Mouse (Mus musculus): ENCODE data around the gene Synj2. TPM values are rescaled to one million over a fixed set of nuclear protein-coding genes. Genes with fewer than 3 reads are reported as not detected.

Synj2 gene
- polyA plus RNA-seq, 1 experiment from 2014 or later, result 10.3 TPM

GRCm38 (mm10) chr17:5973536-5973935 lies 32.5 kb downstream of the Synj2 start:
- no peak overlapping the region for H3K4me3 ChIP-seq (ENCODE audit: low read depth, low read length)
- H3K9me3 ChIP-seq (ENCODE audit: control insufficient read depth, low read depth, low read length), result no peaks in the 10 kb centered on the region
- WGBS, result 63% methylated on average over 8 of the region's 8 CpGs
- no peak overlapping the region for H3K27ac ChIP-seq (ENCODE audit: low read length)
- H3K4me1 ChIP-seq (ENCODE audit: control insufficient read depth, insufficient read depth, low read length), result peaks cover 48% of the 10 kb centered on the region
- no peak overlapping the region for H3K4me2 ChIP-seq (replicated peaks; ENCODE audit: low read depth, low read length)
- no peaks in the 10 kb centered on the region for H3K36me3 ChIP-seq (ENCODE audit: control insufficient read depth, insufficient read depth, low read length)
- H3K27me3 ChIP-seq (ENCODE audit: control insufficient read depth, insufficient read depth, low read length), result no peaks in the 10 kb centered on the region
- H3K9ac ChIP-seq (replicated peaks; ENCODE audit: low read depth, low read length), result no peak overlapping the region
- no peak for ATAC-seq (ENCODE audit: insufficient number of reproducible peaks, insufficient read depth, low FRiP score, low read depth)

GRCm38 (mm10) chr17:5975099-5975977 lies 34.3 kb downstream of the Synj2 start:
- no peak for ATAC-seq (ENCODE audit: insufficient number of reproducible peaks, insufficient read depth, low FRiP score, low read depth)
- Histone ChIP-seq H3K36me3 (ENCODE audit: control insufficient read depth, insufficient read depth, low read length) (no peaks in the 10 kb centered on the region), H3K4me2 (replicated peaks; ENCODE audit: low read depth, low read length) (peak overlapping the region; percentile 23), H3K27me3 (ENCODE audit: control insufficient read depth, insufficient read depth, low read length) (no peaks in the 10 kb centered on the region), H3K9ac (replicated peaks; ENCODE audit: low read depth, low read length) (no peak overlapping the region; the same call in 1 of the 2 replicates), H3K4me3 (ENCODE audit: low read depth, low read length) (no peak overlapping the region), H3K9me3 (ENCODE audit: control insufficient read depth, low read depth, low read length) (no peaks in the 10 kb centered on the region), H3K27ac (ENCODE audit: low read length) (peak overlapping the region; percentile 78; the same call in 1 of the 2 replicates), H3K4me1 (ENCODE audit: control insufficient read depth, insufficient read depth, low read length) (peaks cover 38% of the 10 kb centered on the region)
- 29% methylated on average over 23 of the region's 23 CpGs for WGBS

- ATAC-seq (ENCODE audit: insufficient number of reproducible peaks, insufficient read depth, low FRiP score, low read depth), result no peak
- 48% methylated on average over 20 of the region's 20 CpGs for WGBS
- Histone ChIP-seq H3K9me3 (ENCODE audit: control insufficient read depth, low read depth, low read length) (no peaks in the 10 kb centered on the region), H3K36me3 (ENCODE audit: control insufficient read depth, insufficient read depth, low read length) (no peaks in the 10 kb centered on the region), H3K27me3 (ENCODE audit: control insufficient read depth, insufficient read depth, low read length) (no peaks in the 10 kb centered on the region), H3K4me3 (ENCODE audit: low read depth, low read length) (no peak overlapping the region), H3K9ac (replicated peaks; ENCODE audit: low read depth, low read length) (no peak overlapping the region; the same call in 1 of the 2 replicates), H3K4me1 (ENCODE audit: control insufficient read depth, insufficient read depth, low read length) (peaks cover 36% of the 10 kb centered on the region), H3K27ac (ENCODE audit: low read length) (peak overlapping the region; percentile 78; the same call in 1 of the 2 replicates), H3K4me2 (replicated peaks; ENCODE audit: low read depth, low read length) (0 out of 2 replicates have a peak overlapping the region, but pooled peaks have one; percentile 10)
These were observed 35.4 kb downstream of the Synj2 start for GRCm38 (mm10) chr17:5976221-5977055.

GRCm38 (mm10) chr17:5977056-5977920 lies 36.2 kb downstream of the Synj2 start:
- no peaks in the 10 kb centered on the region for H3K27me3 ChIP-seq (ENCODE audit: control insufficient read depth, insufficient read depth, low read length)
- H3K9ac ChIP-seq (replicated peaks; ENCODE audit: low read depth, low read length), result no peak overlapping the region
- H3K27ac ChIP-seq (ENCODE audit: low read length), result peak overlapping the region; percentile 78; the same call in 1 of the 2 replicates
- no peak for ATAC-seq (ENCODE audit: insufficient number of reproducible peaks, insufficient read depth, low FRiP score, low read depth)
- H3K9me3 ChIP-seq (ENCODE audit: control insufficient read depth, low read depth, low read length), result no peaks in the 10 kb centered on the region
- H3K4me1 ChIP-seq (ENCODE audit: control insufficient read depth, insufficient read depth, low read length), result peaks cover 36% of the 10 kb centered on the region
- WGBS, result 48% methylated on average over 16 of the region's 16 CpGs
- 0 out of 2 replicates have a peak overlapping the region, but pooled peaks have one; percentile 10 for H3K4me2 ChIP-seq (replicated peaks; ENCODE audit: low read depth, low read length)
- H3K36me3 ChIP-seq (ENCODE audit: control insufficient read depth, insufficient read depth, low read length), result no peaks in the 10 kb centered on the region
- no peak overlapping the region for H3K4me3 ChIP-seq (ENCODE audit: low read depth, low read length)

- no peak overlapping the region for H3K4me2 ChIP-seq (replicated peaks; ENCODE audit: low read depth, low read length)
- ATAC-seq (ENCODE audit: insufficient number of reproducible peaks, insufficient read depth, low FRiP score, low read depth), result no peak
- H3K27me3 ChIP-seq (ENCODE audit: control insufficient read depth, insufficient read depth, low read length), result no peaks in the 10 kb centered on the region
- H3K4me3 ChIP-seq (ENCODE audit: low read depth, low read length), result no peak overlapping the region
- no peaks in the 10 kb centered on the region for H3K36me3 ChIP-seq (ENCODE audit: control insufficient read depth, insufficient read depth, low read length)
- no peak overlapping the region for H3K9ac ChIP-seq (replicated peaks; ENCODE audit: low read depth, low read length)
- H3K4me1 ChIP-seq (ENCODE audit: control insufficient read depth, insufficient read depth, low read length), result peaks cover 36% of the 10 kb centered on the region
- peak overlapping the region; percentile 78; the same call in 1 of the 2 replicates for H3K27ac ChIP-seq (ENCODE audit: low read length)
- H3K9me3 ChIP-seq (ENCODE audit: control insufficient read depth, low read depth, low read length), result no peaks in the 10 kb centered on the region
- WGBS, result 75% methylated on average over 8 of the region's 8 CpGs
These were observed 36.9 kb downstream of the Synj2 start for GRCm38 (mm10) chr17:5977921-5978504.

GRCm38 (mm10) chr17:5978505-5979077 lies 37.5 kb downstream of the Synj2 start:
- H3K27me3 ChIP-seq (ENCODE audit: control insufficient read depth, insufficient read depth, low read length), result no peaks in the 10 kb centered on the region
- no peak overlapping the region for H3K9ac ChIP-seq (replicated peaks; ENCODE audit: low read depth, low read length)
- H3K4me3 ChIP-seq (ENCODE audit: low read depth, low read length), result no peak overlapping the region
- WGBS, result 68% methylated on average over 10 of the region's 10 CpGs
- H3K4me1 ChIP-seq (ENCODE audit: control insufficient read depth, insufficient read depth, low read length), result peaks cover 36% of the 10 kb centered on the region
- H3K9me3 ChIP-seq (ENCODE audit: control insufficient read depth, low read depth, low read length), result no peaks in the 10 kb centered on the region
- no peaks in the 10 kb centered on the region for H3K36me3 ChIP-seq (ENCODE audit: control insufficient read depth, insufficient read depth, low read length)
- peak overlapping the region; percentile 78; the same call in 1 of the 2 replicates for H3K27ac ChIP-seq (ENCODE audit: low read length)
- ATAC-seq (ENCODE audit: insufficient number of reproducible peaks, insufficient read depth, low FRiP score, low read depth), result no peak
- H3K4me2 ChIP-seq (replicated peaks; ENCODE audit: low read depth, low read length), result no peak overlapping the region

GRCm38 (mm10) chr17:5980860-5981259 lies 39.8 kb downstream of the Synj2 start:
- no peak for ATAC-seq (ENCODE audit: insufficient number of reproducible peaks, insufficient read depth, low FRiP score, low read depth)
- 46% methylated on average over 6 of the region's 6 CpGs for WGBS
- Histone ChIP-seq H3K9ac (replicated peaks; ENCODE audit: low read depth, low read length) (no peak overlapping the region), H3K27me3 (ENCODE audit: control insufficient read depth, insufficient read depth, low read length) (no peaks in the 10 kb centered on the region), H3K36me3 (ENCODE audit: control insufficient read depth, insufficient read depth, low read length) (no peaks in the 10 kb centered on the region), H3K4me1 (ENCODE audit: control insufficient read depth, insufficient read depth, low read length) (peaks cover 27% of the 10 kb centered on the region), H3K27ac (ENCODE audit: low read length) (no peak overlapping the region), H3K4me2 (replicated peaks; ENCODE audit: low read depth, low read length) (no peak overlapping the region), H3K4me3 (ENCODE audit: low read depth, low read length) (no peak overlapping the region), H3K9me3 (ENCODE audit: control insufficient read depth, low read depth, low read length) (no peaks in the 10 kb centered on the region)
